Mouse (Mus musculus): ENCODE data around the gene Hspa12a. TPM values are rescaled to one million over a fixed set of nuclear protein-coding genes. Genes with fewer than 3 reads are reported as not detected.

Hspa12a gene
- polyA plus RNA-seq, 1 experiment: 51.0 TPM

- peak overlapping the region; percentile 55 for H3K4me3 ChIP-seq (ENCODE audit: control insufficient read depth, low read depth, low read length)
- no peaks in the 10 kb centered on the region for H3K27me3 ChIP-seq (ENCODE audit: control insufficient read depth, insufficient read depth, low read length)
- H3K36me3 ChIP-seq (ENCODE audit: control insufficient read depth, insufficient read depth, low read length): no peaks in the 10 kb centered on the region
- TF ChIP-seq POLR2A (IDR thresholded peaks at IDR 0.05; ENCODE audit: control insufficient read depth, low read depth, low read length): no peak; the same call in 1 of the 2 replicates
- no peak for TF ChIP-seq CTCF (IDR thresholded peaks at IDR 0.05; ENCODE audit: control insufficient read depth, insufficient read depth, insufficient replicate concordance, low read depth, low read length)
- H3K27ac ChIP-seq (ENCODE audit: control insufficient read depth, insufficient read depth, low read depth, low read length): peak overlapping the region; percentile 46; the same call in 1 of the 2 replicates
- peaks cover 5% of the 10 kb centered on the region for H3K4me1 ChIP-seq (ENCODE audit: control insufficient read depth, insufficient read depth, low read length)
Measured at GRCm38 (mm10) chr19:58889306-58890038, 54.0 kb downstream of the Hspa12a start.

GRCm38 (mm10) chr19:58886467-58886866 is 57.0 kb downstream of the Hspa12a start:
- Histone ChIP-seq H3K36me3 (ENCODE audit: control insufficient read depth, insufficient read depth, low read length) (no peaks in the 10 kb centered on the region), H3K27me3 (ENCODE audit: control insufficient read depth, insufficient read depth, low read length) (no peaks in the 10 kb centered on the region), H3K4me1 (ENCODE audit: control insufficient read depth, insufficient read depth, low read length) (peaks cover 5% of the 10 kb centered on the region), H3K4me3 (ENCODE audit: control insufficient read depth, low read depth, low read length) (peak overlapping the region; percentile 58), H3K27ac (ENCODE audit: control insufficient read depth, insufficient read depth, low read depth, low read length) (no peak overlapping the region)
- TF ChIP-seq CTCF (IDR thresholded peaks at IDR 0.05; ENCODE audit: control insufficient read depth, insufficient read depth, insufficient replicate concordance, low read depth, low read length) (peak; percentile 66; the same call in 1 of the 2 replicates), POLR2A (IDR thresholded peaks at IDR 0.05; ENCODE audit: control insufficient read depth, low read depth, low read length) (no peak)

- H3K27ac ChIP-seq (ENCODE audit: control insufficient read depth, insufficient read depth, low read depth, low read length): no peak overlapping the region
- no peaks in the 10 kb centered on the region for H3K36me3 ChIP-seq (ENCODE audit: control insufficient read depth, insufficient read depth, low read length)
- H3K4me3 ChIP-seq (ENCODE audit: control insufficient read depth, low read depth, low read length): no peak overlapping the region
- H3K27me3 ChIP-seq (ENCODE audit: control insufficient read depth, insufficient read depth, low read length): no peaks in the 10 kb centered on the region
- peaks cover 14% of the 10 kb centered on the region for H3K4me1 ChIP-seq (ENCODE audit: control insufficient read depth, insufficient read depth, low read length)
- TF ChIP-seq POLR2A (IDR thresholded peaks at IDR 0.05; ENCODE audit: control insufficient read depth, low read depth, low read length) (no peak), CTCF (IDR thresholded peaks at IDR 0.05; ENCODE audit: control insufficient read depth, insufficient read depth, insufficient replicate concordance, low read depth, low read length) (no peak)
Measured at GRCm38 (mm10) chr19:58883451-58883850, 60.0 kb downstream of the Hspa12a start.

- no peak overlapping the region for H3K27ac ChIP-seq (ENCODE audit: control insufficient read depth, insufficient read depth, low read depth, low read length)
- H3K4me3 ChIP-seq (ENCODE audit: control insufficient read depth, low read depth, low read length): no peak overlapping the region
- H3K27me3 ChIP-seq (ENCODE audit: control insufficient read depth, insufficient read depth, low read length): no peaks in the 10 kb centered on the region
- H3K4me1 ChIP-seq (ENCODE audit: control insufficient read depth, insufficient read depth, low read length): peaks cover 16% of the 10 kb centered on the region
- TF ChIP-seq POLR2A (IDR thresholded peaks at IDR 0.05; ENCODE audit: control insufficient read depth, low read depth, low read length): no peak
- TF ChIP-seq CTCF (IDR thresholded peaks at IDR 0.05; ENCODE audit: control insufficient read depth, insufficient read depth, insufficient replicate concordance, low read depth, low read length): no peak
- H3K36me3 ChIP-seq (ENCODE audit: control insufficient read depth, insufficient read depth, low read length): no peaks in the 10 kb centered on the region
Measured at GRCm38 (mm10) chr19:58882336-58882735, 61.1 kb downstream of the Hspa12a start.

DNA sequence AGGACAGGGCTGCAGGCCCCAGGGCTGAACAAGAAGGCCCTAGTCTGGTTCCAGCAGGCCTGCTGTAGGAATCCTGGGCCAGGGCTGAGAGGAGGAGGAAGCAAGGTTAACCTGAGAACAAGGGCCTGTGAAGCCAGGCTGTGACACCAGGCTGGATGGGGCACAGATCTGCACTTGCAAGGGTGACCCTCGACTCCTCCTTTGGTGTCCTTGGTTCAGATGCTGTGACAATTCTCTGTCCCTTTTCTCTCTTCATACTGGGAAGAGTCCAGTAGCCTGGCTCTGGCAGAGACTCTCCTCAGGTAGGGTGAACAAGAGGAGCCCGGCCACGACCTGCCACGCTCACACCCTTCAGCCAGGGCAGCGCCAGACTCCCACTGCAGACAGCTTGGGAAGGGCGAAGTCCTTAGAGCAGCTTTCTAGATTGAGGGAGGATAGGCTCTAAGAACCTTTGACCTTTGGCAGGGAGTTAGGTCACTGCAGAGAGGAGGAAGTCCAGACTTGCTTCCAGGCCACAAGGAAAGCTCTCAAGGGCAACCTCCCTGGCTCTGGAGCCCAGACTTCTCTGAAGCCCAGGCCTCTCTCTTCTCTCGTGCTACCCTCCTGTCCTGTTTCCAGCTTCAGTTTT is 64.0 kb downstream of the Hspa12a start:
- TF ChIP-seq POLR2A (IDR thresholded peaks at IDR 0.05; ENCODE audit: control insufficient read depth, low read depth, low read length): no peak
- H3K36me3 ChIP-seq (ENCODE audit: control insufficient read depth, insufficient read depth, low read length): no peaks in the 10 kb centered on the region

GRCm38 (mm10) chr19:58878560-58878959 is 64.9 kb downstream of the Hspa12a start:
- no peaks in the 10 kb centered on the region for H3K27me3 ChIP-seq (ENCODE audit: control insufficient read depth, insufficient read depth, low read length)
- TF ChIP-seq POLR2A (IDR thresholded peaks at IDR 0.05; ENCODE audit: control insufficient read depth, low read depth, low read length) (no peak), CTCF (IDR thresholded peaks at IDR 0.05; ENCODE audit: control insufficient read depth, insufficient read depth, insufficient replicate concordance, low read depth, low read length) (no peak)
- no peak overlapping the region; the same call in 1 of the 2 replicates for H3K4me3 ChIP-seq (ENCODE audit: control insufficient read depth, low read depth, low read length)
- peak overlapping the region; percentile 24; the same call in 1 of the 2 replicates for H3K27ac ChIP-seq (ENCODE audit: control insufficient read depth, insufficient read depth, low read depth, low read length)
- H3K4me1 ChIP-seq (ENCODE audit: control insufficient read depth, insufficient read depth, low read length): peaks cover 18% of the 10 kb centered on the region
- H3K36me3 ChIP-seq (ENCODE audit: control insufficient read depth, insufficient read depth, low read length): no peaks in the 10 kb centered on the region

More for the DNA sequence above, 64.0 kb downstream of the Hspa12a start:
- Histone ChIP-seq H3K27me3 (ENCODE audit: control insufficient read depth, insufficient read depth, low read length) (no peaks in the 10 kb centered on the region), H3K4me1 (ENCODE audit: control insufficient read depth, insufficient read depth, low read length) (peaks cover 14% of the 10 kb centered on the region), H3K4me3 (ENCODE audit: control insufficient read depth, low read depth, low read length) (no peak overlapping the region), H3K27ac (ENCODE audit: control insufficient read depth, insufficient read depth, low read depth, low read length) (peak overlapping the region; percentile 2; the same call in 1 of the 2 replicates)

DNA sequence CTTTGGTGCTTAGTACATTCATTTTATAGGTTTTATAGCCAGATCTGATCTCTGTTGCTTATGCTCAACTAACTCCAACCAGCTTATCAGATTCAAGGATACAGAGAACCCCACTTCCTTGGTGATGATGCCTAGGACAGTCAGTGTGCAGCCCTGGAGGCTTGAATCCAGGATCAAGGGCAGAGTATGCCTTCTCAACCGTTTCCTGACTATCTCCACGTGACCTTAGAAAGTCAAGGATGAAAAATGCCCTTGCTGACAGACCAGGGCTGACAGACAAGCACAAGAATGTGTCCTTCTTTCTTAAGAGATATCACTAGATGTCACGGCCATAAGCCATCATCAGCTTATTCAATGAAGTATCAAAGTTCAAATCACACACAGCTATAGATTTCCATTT is 69.9 kb downstream of the Hspa12a start:
- TF ChIP-seq CTCF (IDR thresholded peaks at IDR 0.05; ENCODE audit: control insufficient read depth, insufficient read depth, insufficient replicate concordance, low read depth, low read length) (no peak), POLR2A (IDR thresholded peaks at IDR 0.05; ENCODE audit: control insufficient read depth, low read depth, low read length) (no peak)
- Histone ChIP-seq H3K4me1 (ENCODE audit: control insufficient read depth, insufficient read depth, low read length) (peaks cover 21% of the 10 kb centered on the region), H3K27ac (ENCODE audit: control insufficient read depth, insufficient read depth, low read depth, low read length) (peak overlapping the region; percentile 81), H3K36me3 (ENCODE audit: control insufficient read depth, insufficient read depth, low read length) (no peaks in the 10 kb centered on the region), H3K27me3 (ENCODE audit: control insufficient read depth, insufficient read depth, low read length) (no peaks in the 10 kb centered on the region), H3K4me3 (ENCODE audit: control insufficient read depth, low read depth, low read length) (no peak overlapping the region)

All from testis, adult 2 months (tissue).